ENCODE assay signal across 8 mouse cellular contexts in genomic region chr2:157279416-157279800, GRCm38 (mm10). TPM values are rescaled to one million over a fixed set of nuclear protein-coding genes. Genes with fewer than 3 reads are reported as not detected.
A peak's percentile ranks its signal among the peaks of the same experiment; 100 is the strongest.
DNase-seq lines count a peak whose midpoint lies in the region; ATAC-seq and TF ChIP-seq lines count a peak whose summit lies in the region.

TSS of gene Mroh8 (minus strand) at chr2:157279549.

- no peak for DNase-seq in heart, embryonic 10.5 days (ENCODE audit: low spot score)
- DNase-seq in heart, postnatal 10 days = no peak
- DNase-seq in testis, postnatal 10 days (ENCODE audit: low spot score) = no peak
- no peak for DNase-seq in forebrain, embryonic 11.5 days (ENCODE audit: low spot score)
- peak; percentile 26 to 65 for DNase-seq in left cerebral cortex, adult 9 months (ENCODE audit: low spot score in 2 of 2)
- no peak for DNase-seq in T-cell, adult 2 months (ENCODE audit: low spot score)

- peak within 1 kb of the TSS; percentile 99 for H3K4me3 ChIP-seq in heart, embryonic 10.5 days
- peak within 1 kb of the TSS; percentile 95 for H3K4me3 ChIP-seq in testis, adult 2 months (ENCODE audit: control insufficient read depth, low read depth, low read length)
- H3K4me3 ChIP-seq in forebrain, embryonic 11.5 days (ENCODE audit: low read depth, low read length) = peak within 1 kb of the TSS; percentile 87
- peak within 1 kb of the TSS; percentile 97 for H3K4me3 ChIP-seq in neural tube, embryonic 12.5 days

- H3K4me1 ChIP-seq in heart, embryonic 10.5 days = peaks cover 20% of the 10 kb centered on the region
- peaks cover 5% of the 10 kb centered on the region; the same call in 1 of the 2 replicates for H3K4me1 ChIP-seq in testis, adult 2 months (ENCODE audit: control insufficient read depth, insufficient read depth, low read length)
- peaks cover 12% of the 10 kb centered on the region for H3K4me1 ChIP-seq in forebrain, embryonic 11.5 days (replicated peaks; ENCODE audit: control insufficient read depth, insufficient read depth, low read length)
- peaks cover 17% of the 10 kb centered on the region for H3K4me1 ChIP-seq in neural tube, embryonic 12.5 days

- TF ChIP-seq CTCF in testis, adult 2 months (IDR thresholded peaks at IDR 0.05; ENCODE audit: control insufficient read depth, insufficient read depth, insufficient replicate concordance, low read depth, low read length) = no peak

- no peaks in the 10 kb centered on the region for H3K9me3 ChIP-seq in heart, embryonic 10.5 days
- no peaks in the 10 kb centered on the region for H3K9me3 ChIP-seq in forebrain, embryonic 11.5 days (ENCODE audit: control insufficient read depth, low read length)
- H3K9me3 ChIP-seq in neural tube, embryonic 12.5 days = no peaks in the 10 kb centered on the region

- peak within 1 kb of the TSS; percentile 87 for H3K9ac ChIP-seq in forebrain, embryonic 11.5 days (ENCODE audit: low read length)
- peak within 1 kb of the TSS; percentile 82 for H3K9ac ChIP-seq in neural tube, embryonic 12.5 days

- H3K27me3 ChIP-seq in heart, embryonic 10.5 days (ENCODE audit: insufficient read depth, poor library complexity, severe bottlenecking) = no peaks in the 10 kb centered on the region
- no peaks in the 10 kb centered on the region for H3K27me3 ChIP-seq in testis, adult 2 months (ENCODE audit: control insufficient read depth, insufficient read depth, low read length)
- H3K27me3 ChIP-seq in forebrain, embryonic 11.5 days (ENCODE audit: control insufficient read depth, insufficient read depth, low read length) = no peaks in the 10 kb centered on the region
- no peaks in the 10 kb centered on the region for H3K27me3 ChIP-seq in neural tube, embryonic 12.5 days (replicated peaks)

- H3K36me3 ChIP-seq in heart, embryonic 10.5 days = peaks cover 32% of the 10 kb centered on the region
- H3K36me3 ChIP-seq in testis, adult 2 months (ENCODE audit: control insufficient read depth, insufficient read depth, low read length) = no peaks in the 10 kb centered on the region; the same call in 1 of the 2 replicates
- H3K36me3 ChIP-seq in forebrain, embryonic 11.5 days (ENCODE audit: control insufficient read depth, insufficient read depth, low read length) = peaks cover 8% of the 10 kb centered on the region; the same call in 1 of the 2 replicates
- peaks cover 21% of the 10 kb centered on the region for H3K36me3 ChIP-seq in neural tube, embryonic 12.5 days

- 0% methylated on average over 32 of the region's 32 CpGs for WGBS in heart, embryonic 10.5 days
- WGBS in forebrain, embryonic 11.5 days = 0% methylated on average over 32 of the region's 32 CpGs
- WGBS in neural tube, embryonic 12.5 days = under 1% methylated on average over 32 of the region's 32 CpGs

- H3K27ac ChIP-seq in heart, embryonic 10.5 days = peak within 1 kb of the TSS; percentile 100
- peak within 1 kb of the TSS; percentile 98 for H3K27ac ChIP-seq in testis, adult 2 months (ENCODE audit: control insufficient read depth, insufficient read depth, low read depth, low read length)
- H3K27ac ChIP-seq in forebrain, embryonic 11.5 days (ENCODE audit: low read depth, low read length) = peak within 1 kb of the TSS; percentile 88
- peak within 1 kb of the TSS; percentile 74; the same call in 1 of the 2 replicates for H3K27ac ChIP-seq in neural tube, embryonic 12.5 days

- ATAC-seq in forebrain, embryonic 11.5 days (replicated peaks; ENCODE audit: low FRiP score) = peak; percentile 71
- ATAC-seq in neural tube, embryonic 12.5 days (ENCODE audit: low FRiP score, low read depth) = peak; percentile 85

- peak; percentile 78 for TF ChIP-seq POLR2A in testis, adult 2 months (IDR thresholded peaks at IDR 0.05; ENCODE audit: control insufficient read depth, low read depth, low read length)

- intact Hi-C loops in heart, postnatal 10 days (cut with DNase I) = loop anchor here (5.0 kb wide), 1 partner anchor 72 kb away; no protein-coding TSS in a partner anchor

- peak within 1 kb of the TSS; percentile 81 for H3K4me2 ChIP-seq in forebrain, embryonic 11.5 days (ENCODE audit: low read depth, low read length, severe bottlenecking)
- H3K4me2 ChIP-seq in neural tube, embryonic 12.5 days (replicated peaks) = peak within 1 kb of the TSS; percentile 83

RNA-seq across cellular contexts. Expression of gene Mroh8, which starts in this region (rescaled TPM):
- 0.51 and 0.62 TPM in 2 replicates for polyA plus RNA-seq in heart, embryonic 10.5 days (2016; fragmentation: Nextera tagmentation; extraction: Ambion mirVana)
- total RNA-seq in heart, postnatal 10 days (2021) = under 1 TPM; 0.17 to 0.42 TPM
- polyA plus RNA-seq in testis, adult 2 months (2012; rRNA removed) = 71.3 and 75.0 TPM in 2 replicates
- polyA plus RNA-seq in forebrain, embryonic 11.5 days (2014; fragmentation: Nextera tagmentation; extraction: Ambion mirVana) = 0.48 and 1.1 TPM in 2 replicates
- 0.82 and 0.91 TPM in 2 replicates for polyA plus RNA-seq in neural tube, embryonic 12.5 days (2016; fragmentation: Nextera tagmentation; extraction: Ambion mirVana)

Comparison
In these comparisons a context has a peak if more than half of its experiments do, and no peak if none do; other contexts are left out.
1. RNA of gene Mroh8 (polyA plus RNA-seq): 71.3 to 75.0 TPM in testis, adult 2 months; 0.82 to 0.91 TPM in neural tube, embryonic 12.5 days, 0.51 to 0.62 TPM in heart, embryonic 10.5 days and 0.48 to 1.1 TPM in forebrain, embryonic 11.5 days; every median in the first group is over 10 times any median in the second.
2. Peak in ATAC-seq, H3K4me3 ChIP-seq, H3K27ac ChIP-seq, H3K9ac ChIP-seq and H3K4me2 ChIP-seq in neural tube, embryonic 12.5 days; RNA of the gene not detected or under 1 TPM.
3. DNase-seq: peak in left cerebral cortex, adult 9 months (2 of 2); none in heart, embryonic 10.5 days (single experiment), heart, postnatal 10 days (0 of 2), testis, postnatal 10 days (single experiment), forebrain, embryonic 11.5 days (single experiment) and T-cell, adult 2 months (single experiment).
4. Peak in every context shown above with its lines, with median percentiles within 50 percentile points of each other: H3K27ac ChIP-seq and H3K4me3 ChIP-seq.